Mouse (Mus musculus): ENCODE results near the gene Manf.
A peak's percentile ranks its signal among the peaks of the same experiment; 100 is the strongest.

Gene Manf

DNA sequence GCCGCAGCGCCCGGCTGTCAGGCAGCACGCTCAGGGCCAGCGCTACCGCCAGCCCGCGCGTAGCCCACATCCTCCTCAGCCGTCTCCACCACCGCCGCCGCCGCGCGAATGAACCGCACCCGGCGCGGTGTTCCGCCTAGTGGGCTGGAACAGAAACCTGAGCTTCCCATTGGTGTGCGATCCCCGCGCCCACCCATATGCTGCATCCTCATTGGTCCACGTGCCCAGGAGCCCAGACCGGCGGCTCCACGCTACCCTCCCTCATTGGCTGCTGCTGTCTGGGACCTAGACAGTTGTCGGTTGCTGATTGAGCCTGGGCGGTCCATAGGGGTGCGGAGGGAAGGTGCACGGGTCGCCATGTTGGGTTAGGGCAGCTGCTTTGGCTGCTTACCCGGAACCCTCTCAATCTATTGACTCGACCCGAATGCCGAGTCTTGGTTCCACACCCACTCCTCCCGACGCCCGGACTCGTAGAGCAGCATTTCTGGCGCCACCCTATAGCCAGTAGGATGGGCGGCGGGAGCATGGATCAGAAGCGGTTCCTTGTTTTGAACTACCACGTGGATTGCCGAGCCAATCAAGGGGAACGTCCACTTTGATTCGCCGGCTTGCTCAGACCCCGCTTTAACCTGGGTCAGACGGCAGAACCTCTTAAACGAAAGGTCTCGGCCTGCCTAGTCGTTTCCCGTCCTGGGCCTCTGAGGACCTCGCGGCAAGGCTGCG lies at the start of gene Manf:
TSS of gene Manf (minus strand) at position 151 of the 723 bp plus-strand sequence.
- DNase-seq = peak; percentile 97 to 99

DNA sequence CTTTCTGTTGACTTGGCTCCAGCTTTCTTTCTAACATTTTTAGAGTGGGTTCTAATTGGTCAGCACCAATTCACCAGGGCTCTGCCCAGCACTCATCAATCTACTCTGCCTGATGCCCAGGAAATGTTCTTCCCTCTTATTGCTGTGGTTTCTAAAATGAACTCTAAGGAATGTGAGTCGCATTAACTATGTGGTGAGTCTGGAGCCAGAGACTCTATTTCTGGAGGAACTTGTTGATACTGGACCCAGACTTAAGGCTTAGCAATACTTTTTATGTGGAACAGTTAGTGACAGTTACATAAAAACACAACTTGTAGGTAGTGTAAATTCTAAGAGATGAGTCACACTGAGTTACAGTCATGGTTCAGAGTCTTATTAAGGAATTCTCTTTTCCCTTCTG lies 43.2 kb upstream of the Manf start:
- no peak for DNase-seq

DNA sequence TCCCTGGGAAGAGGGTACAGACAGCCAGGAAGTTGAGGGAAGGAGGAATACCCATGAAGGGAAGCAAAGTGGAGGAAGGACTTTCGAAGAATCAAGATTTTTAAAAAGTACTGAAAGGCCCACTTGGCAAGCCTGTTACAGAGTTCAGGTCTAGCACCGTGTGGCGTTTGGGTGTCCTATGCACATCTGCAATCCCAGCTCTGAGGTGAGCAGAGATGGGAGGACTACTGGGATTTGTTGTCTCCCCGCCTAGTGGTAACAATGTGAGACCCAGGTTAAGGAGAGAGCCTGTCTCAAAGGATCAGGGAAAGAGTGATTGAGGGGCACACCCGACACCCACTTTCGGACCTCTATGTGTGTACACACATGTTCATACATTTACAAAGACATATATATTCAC lies 23.1 kb upstream of the Manf start:
- no peak for DNase-seq

DNA sequence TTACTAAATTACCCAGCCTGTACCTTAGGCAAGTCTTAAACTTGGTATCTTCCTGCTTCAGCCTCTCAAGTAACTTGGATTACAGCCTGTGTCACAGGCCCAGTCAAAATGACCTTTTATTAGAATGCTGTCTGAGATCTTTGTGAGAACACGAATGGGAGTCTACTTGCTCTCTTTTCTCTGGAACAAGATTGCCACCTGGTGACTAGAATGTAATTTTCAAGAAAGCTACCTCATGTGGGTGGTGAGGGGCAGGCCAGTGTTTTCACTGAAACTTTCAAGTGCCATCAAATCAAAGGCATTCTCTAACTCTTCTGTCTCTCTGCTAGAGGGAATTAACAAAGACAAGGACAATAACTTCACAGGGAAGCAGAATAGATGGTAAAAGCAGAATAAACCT lies 22.0 kb upstream of the Manf start:
- DNase-seq = no peak

DNA sequence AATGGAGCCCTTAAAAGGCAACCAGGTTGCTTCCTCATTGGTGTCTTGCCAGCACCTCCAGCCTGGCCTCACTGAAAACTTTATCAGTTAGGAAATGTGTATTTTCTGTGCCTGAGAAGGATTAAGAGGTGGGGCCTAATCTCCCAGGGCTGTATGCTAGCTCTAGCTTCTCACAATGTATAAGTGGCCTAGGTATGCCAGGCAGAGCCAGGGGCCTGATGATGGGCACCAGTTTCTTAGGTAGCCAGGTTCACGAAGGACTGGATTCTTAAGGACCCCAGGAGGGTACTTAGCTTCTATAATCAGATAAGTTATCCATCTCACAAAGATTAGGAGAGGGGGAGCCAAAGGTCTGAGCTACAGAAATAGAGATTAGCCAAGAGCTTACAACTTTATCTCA lies 19.8 kb upstream of the Manf start:
- no peak for DNase-seq

DNA sequence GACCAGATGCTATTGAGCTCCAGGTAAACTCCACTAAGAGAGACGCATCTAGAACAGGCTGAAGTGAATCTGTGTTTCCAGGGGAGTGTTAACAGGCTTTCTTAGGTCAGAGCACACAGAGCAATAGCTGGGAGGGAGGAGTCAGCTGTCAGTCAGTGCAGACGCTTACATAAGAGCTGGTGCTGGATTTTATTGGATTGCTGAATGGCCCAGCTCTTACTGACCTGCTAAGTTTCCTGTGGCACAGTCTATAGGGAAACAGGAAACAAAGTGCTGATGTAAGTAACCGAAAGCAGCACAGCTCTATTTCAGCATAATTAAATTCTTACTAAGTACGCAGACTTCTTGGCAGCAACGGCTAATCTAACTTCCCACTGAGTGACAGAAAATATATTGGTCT lies 16.9 kb upstream of the Manf start:
- DNase-seq = no peak

DNA sequence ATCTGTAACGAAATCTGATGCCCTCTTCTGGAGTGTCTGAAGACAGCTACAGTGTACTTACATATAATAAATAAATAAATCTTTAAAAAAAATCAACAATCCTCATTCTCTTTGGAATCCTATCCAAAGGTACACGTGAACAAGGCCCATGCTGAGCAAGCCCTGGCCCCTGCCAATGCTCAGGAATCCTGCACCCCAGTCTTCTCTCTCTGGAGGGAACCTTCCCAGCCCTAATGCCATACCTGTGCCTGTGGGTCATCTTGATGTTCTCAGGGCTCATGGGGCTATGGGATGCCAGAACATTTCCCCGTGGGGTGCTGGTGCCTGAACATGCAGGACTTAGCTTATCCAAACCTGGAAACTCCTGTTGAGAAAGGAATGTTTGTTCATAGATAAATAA lies 16.4 kb upstream of the Manf start:
- no peak for DNase-seq

DNA sequence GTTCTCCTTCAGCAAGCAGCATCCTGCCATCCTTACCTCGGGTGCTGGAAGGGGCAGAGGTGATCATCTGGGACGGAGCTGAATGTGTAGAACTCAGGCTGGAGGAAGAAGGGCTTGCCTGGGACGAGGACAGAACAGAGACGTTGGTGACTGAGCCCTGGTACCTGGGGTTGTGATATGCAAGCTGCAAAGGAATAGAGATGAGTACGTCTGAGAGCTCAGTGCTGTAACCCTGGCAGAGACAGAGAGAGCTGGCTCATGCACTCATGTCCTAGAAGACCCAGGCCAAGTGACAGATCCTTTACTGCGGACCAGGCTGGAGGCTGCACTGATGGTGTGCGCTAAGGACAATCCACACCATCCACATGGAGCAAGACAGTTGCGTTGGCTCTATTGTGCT lies 14.8 kb upstream of the Manf start:
- no peak for DNase-seq

DNA sequence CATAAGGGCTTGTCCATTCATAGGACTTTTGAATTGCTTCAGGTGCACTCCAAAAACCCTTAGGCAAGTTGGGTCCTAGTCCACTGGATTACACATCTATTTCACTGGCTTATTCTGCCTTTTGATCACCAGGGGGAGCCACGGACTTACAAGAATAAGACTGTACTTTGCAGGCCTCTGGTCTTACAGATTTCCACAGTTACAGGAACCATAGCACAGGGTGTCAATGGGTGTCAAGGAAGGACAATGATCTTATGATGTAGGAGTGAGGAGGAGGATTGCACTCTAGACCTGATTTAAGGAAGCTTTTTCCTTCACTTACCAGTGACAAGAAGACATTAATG lies 12.0 kb upstream of the Manf start:
- DNase-seq = peak in 1 of 2 experiments; percentile 57

DNA sequence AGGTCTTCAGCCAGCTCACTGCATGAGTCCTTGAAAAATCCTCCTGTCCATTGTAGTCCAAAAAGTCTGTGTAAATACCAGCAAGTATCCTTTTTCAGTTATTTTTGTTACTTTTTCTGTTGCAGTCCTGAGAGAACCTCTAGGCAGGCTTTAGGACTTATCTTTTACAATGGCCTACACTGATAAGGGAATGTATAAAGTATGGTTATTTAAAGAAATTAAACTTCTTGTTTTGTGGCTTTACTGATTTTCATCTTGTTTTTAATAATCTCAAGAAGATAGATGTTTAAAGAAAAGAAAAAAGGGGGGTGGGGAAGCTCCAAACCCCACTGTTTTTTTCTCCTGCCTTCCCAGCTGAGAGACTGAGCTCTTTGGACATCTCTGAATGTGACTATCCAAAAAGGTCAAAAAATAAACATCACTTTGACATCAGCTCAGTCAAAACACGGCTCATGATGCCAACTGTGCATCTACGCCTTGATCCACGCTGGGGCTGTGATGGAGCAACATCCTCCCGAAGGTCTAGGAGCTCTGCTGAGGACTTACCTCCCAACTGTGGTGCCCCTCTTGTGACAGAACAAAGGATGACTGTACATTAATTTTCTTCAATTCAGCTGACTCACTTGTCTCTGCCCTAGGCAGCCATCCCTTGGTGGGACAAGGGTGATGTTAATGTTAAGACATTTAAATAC lies 11.5 kb upstream of the Manf start:
- no peak for DNase-seq

DNA sequence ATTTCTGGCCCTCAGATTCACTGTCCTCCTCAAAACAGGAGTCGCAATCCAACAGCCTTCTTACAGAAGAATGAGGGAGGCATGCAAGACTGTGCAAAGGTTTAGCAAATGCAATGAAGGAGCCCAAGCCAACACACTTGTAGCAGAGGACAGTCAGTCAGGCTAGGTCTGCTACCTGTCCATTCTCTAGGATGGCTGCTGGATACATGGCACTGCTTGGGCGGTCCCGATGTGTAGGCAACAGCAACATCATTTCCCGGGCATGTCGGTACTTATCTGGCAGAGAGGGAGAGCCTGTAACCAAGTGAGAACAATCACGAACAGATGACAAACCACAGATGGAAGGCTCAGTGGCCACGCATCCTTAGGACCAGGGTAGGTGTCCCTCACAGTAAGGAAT lies 9.8 kb upstream of the Manf start:
- DNase-seq = no peak

DNA sequence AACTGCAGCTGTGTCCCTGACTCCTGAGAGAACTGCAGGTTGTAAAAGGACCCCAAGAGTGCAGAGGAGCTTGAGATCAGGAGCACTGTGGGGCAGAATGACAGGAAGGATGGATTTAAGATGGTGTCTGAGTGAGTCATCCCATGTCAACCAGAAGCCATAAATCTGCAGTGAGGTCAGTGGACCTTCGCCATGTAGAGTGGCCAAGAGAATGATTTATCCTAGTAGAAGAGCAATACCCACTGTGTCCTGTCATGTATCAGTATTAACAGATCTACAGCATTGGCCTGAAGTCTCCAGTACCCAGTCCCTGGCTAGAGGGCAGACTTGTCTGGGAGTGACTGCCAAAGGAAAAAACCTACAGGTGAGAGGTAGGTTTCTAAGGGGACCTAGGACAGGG lies 7.1 kb upstream of the Manf start:
- DNase-seq = no peak

DNA sequence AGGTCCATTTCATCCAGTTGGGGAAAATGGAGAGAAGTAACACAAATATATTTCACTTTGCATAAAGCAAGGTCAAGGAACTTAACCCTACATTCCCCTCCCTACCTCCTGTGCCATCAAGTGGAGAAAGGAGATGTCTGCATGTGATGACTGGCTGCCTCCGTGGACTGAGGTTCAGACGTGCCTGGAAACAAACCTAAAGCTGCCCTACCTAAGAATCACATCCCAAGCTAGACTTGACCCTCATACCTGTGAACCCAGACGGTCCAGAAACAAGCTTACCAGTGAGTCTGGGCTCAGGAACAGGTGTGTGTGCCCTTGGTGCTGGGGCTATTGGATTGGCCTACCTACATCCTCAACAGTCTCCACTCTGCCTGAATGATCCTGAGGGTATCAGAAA lies 1.5 kb upstream of the Manf start:
- no peak for DNase-seq

DNA sequence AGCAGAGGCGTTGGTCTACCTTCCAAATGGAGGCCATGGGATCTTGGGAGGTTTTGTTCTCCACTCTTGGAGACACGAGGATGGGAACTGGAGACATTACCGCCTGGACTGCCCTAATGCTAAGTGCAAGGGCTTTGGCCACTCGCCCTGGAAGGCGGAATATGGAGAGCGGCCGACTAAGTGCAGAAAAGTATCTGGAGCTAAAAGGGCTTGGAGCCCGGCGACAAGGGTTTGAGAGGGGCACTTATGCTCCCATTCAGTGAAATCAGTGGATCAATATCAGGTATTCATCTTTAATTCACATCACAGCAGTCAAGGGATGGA lies 735 bp upstream of the Manf start:
- no peak for DNase-seq

DNA sequence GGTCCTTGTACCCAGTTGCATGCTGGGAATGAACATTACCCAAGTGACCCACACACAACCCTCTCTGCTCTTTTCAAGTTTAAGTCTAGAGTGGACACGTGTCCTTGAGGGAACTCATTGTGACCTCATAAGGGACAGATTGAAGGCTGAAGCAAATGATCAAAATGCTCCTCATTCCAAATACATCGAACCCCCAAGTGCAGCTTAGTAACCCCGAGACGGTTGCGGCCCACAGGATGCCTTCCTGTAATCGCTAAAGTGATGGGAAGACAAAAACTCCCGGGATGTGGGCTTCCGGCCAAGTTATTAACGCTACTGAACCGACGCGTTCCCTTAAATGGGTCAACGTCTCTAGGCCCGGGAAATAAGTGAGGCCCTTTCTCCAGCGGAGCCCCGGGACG lies 438 bp downstream of the Manf start:
- DNase-seq = no peak

DNA sequence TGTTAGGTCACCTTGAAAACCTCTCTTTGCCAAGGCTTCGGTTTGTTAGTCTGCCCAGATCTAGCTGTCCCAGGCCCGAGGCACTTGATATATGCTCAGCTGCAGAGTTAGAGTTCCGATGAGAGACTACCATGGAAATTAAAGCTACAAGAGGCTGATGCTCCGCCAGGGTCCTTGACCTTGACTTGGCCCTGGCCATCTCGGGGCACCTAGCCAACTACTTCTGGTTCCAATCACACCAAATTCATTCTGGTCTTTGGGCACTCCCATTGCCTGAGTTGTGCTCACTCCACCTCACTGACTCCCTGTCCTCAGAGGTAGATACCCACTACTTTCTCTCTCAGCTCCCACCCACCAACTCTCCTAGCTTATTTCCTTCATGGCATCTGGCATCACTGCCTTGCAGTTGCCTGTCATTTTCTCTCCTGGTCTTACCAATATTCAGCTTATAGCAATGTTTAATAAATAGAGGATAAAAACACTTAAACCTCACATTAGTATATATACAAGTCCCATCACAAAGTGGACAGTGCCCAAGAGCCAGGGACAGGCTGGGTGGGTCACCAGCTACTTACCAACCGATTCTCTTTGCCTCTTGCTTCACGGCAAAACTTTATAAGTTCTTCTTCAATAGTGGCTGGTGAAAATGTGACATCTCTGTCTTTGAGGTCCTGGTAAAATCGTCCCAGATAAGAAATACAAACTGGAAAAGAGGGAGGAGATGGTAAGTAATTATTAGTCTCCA lies 1.1 kb downstream of the Manf start:
- DNase-seq = no peak

DNA sequence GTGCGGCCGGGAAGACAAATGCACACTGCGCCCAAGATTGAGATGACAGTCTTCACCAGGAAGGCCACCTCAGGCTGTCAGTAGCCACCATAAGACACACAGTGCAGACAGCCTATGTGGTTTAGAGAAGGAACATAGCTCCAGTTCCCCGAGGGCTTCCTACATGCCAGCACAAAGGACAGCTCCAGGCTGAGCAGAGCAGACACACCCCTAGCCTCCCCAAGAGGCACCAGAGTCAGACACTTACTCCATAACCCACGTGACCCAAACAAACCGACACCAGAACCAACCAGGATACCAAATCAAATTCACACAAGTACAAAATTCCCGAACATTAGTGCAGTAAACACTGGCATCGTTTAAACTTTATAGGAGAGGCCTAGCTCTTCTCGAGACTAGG lies 2.5 kb downstream of the Manf start:
- no peak for DNase-seq

DNA sequence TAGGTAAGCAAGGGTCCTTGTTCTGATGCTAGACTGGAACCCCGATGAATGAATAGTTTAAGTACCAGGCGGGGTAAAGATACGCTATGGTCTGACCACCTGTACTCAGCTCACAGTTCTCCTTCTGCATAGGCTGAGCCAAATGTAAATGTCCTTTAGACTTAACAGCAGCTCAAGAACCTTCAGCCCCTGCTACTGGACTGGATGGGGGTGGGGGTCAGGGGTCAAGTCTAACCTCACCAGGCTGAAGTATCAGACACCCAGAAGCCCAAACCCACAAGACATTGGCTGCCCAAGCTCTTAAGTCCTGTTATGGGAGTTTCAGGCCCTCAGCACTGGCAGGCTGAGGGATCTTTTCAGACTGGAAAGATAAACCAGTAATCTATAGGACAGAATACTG lies 3.4 kb downstream of the Manf start:
- DNase-seq = no peak

DNA sequence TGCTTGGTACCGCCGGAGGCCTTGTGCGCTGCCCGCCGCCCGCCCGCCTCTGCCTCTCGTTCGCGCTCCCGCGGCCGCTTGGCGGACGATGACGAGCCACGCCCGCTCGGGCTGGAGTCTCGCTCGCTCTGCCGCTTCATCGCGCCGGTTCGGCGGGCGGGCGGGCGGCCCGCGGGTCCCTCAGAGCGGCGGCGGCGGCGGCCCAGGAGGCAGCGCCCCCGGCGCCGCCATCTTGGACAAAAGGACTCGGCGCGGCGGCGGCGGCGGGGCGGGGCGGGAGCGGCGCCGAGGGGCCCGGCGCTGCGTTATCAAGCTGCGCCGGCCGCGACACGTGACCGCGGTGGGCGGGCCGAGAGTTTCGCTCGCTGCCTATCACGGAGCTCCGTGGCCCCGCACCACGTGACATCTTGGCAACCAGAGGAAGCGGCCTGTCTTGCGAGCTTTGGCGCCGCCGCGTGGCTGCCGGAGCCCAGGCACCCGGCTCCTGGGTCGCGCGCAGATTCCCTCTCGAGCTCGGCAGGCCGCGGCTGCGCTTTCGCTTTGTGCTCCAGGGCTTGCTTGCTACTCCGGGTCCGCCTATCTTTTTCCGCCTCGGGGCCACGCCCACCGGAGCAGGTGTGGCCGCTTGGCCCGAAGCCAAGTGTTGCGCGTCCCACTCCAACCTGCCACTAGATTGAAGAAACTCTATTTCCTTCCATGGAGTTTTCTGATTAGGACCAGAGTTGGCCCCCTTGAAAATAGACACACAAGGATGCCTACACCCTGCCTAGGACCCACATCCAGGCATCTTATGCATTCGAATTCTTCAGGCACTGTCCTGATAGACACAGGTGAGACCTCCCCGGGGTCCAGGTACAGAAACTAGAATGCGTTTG lies 4.7 kb downstream of the Manf start, which contains the start of gene Rbm15b:
TSS of gene Rbm15b (minus strand) at position 601 of the 875 bp plus-strand sequence.
- DNase-seq = peak; percentile 99

DNA sequence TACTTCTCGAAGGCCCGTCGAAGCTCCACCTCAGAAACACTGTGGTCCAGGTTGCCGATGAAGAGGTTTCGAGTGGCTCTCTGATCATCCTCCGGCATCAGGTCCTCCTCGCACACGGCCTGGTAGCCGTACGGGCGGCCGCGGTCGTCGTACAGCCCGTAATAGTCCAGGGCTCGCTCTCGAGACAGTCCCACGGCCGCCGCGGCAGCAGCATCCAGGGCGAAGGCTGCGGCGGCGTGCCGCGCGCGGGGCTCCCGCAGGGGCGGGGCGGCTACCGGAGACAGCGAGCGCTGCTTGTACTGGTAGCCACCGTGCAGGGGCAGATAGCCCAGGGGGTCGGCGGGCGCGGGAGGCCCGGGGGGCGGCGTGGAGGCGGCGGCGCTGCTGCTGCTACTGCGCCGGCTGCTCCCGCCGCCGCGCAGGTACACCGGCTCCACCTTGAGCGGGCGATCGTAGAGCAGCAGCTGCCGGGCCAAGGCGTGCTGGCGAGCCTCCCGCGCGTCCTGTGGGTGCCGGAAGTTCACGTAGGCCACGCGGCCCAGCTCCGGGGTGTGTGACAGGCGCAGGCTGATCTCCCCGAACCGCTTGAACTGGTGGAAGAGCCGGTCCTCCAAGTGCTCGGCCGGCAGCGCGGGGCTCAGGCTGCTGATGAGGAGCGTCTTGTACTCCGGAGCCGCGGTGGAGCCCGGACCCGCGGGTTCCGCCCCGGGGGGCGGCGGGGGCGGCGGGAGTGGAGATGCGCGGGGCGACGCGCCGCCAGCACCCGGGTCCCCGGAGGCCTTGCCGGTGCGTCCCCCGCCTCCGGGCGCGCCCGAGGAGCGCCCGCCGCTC lies 5.7 kb downstream of the Manf start:
- DNase-seq = peak; percentile 61 to 69

DNA sequence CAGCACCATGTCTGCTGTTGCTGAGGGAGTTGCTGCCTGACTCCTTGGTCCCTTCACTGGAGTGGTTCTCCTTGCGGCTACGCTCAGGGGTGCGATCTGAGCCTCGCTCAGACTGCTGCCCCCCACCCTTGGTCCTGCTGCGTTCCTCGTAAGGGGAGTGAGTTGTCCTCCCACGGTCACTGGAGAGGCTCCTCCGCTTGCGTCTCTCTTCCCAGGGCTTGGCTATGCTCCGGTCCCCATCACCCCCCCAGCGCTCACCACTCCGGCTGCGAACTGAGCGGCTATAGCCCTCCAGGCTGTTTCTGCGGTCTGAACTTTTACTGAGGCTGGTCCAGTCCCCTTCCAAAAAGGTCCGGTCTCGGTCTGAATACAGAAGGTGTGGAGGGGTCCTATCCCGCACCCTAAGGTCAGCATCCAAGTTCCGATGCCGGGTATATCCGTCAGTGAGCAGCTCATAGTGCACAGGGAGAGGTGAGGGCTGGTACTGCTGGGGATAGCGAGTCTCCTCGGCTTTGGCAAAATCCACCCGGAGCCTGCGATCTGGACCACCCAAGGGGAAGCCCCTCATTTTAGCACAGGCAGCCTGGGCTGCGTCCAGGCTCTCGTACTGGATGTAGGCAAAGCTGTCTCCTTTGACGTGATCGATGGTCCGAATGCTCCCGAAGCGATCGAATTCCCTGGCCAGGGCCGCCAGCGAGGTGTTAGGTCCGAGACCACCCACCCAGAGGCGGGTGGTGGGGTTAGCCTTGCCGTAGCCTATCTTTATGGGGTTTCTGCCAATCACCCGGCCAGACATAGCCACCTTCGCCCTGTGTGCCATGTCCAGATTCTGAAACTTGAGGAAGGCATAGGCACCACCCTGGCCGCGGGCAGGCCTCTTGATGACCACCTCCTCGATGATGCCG lies 6.5 kb downstream of the Manf start:
- peak in 1 of 2 experiments; percentile 19 for DNase-seq

Data from lung, postnatal 4 days (tissue).